Mouse (Mus musculus) forelimb bud, embryonic 11.5 days (tissue): ENCODE results near the gene Ncaph.
A peak's percentile ranks its signal among the peaks of the same experiment; 100 is the strongest.
"Not testable (repeated sequence)": the region's sequence is repeated elsewhere in the genome, so short reads cannot be mapped to it uniquely, and the experiment has no call there.

Experiments
- DNase-seq: peaks from one replicate; pipeline ENCODE4 v3.0.0-alpha.2; 2012; ENCODE audit warnings: low read depth, low spot score

Gene Ncaph

GRCm38 (mm10) chr2:127133621-127134461 lies at the start of gene Ncaph:
Gene Ncaph, minus strand, starts transcription at chr2:127133954.
- DNase-seq, result peak; percentile 90

GRCm38 (mm10) chr2:127182598-127183381 lies 49.0 kb upstream of the Ncaph start:
- peak; percentile 76 for DNase-seq

- peak; percentile 44 for DNase-seq
Measured at GRCm38 (mm10) chr2:127166261-127166660, 32.5 kb upstream of the Ncaph start.

GRCm38 (mm10) chr2:127165675-127166074 lies 31.9 kb upstream of the Ncaph start:
- no peak for DNase-seq

- DNase-seq, result no peak
Measured at GRCm38 (mm10) chr2:127145699-127146098, 11.9 kb upstream of the Ncaph start.

- peak; percentile 51 for DNase-seq
Measured at GRCm38 (mm10) chr2:127143158-127144063, 9.7 kb upstream of the Ncaph start, which contains the start of gene Itpripl1. Gene Itpripl1, minus strand, starts transcription at chr2:127143442.

GRCm38 (mm10) chr2:127142577-127143157 lies 8.9 kb upstream of the Ncaph start:
- no peak for DNase-seq

GRCm38 (mm10) chr2:127142031-127142430 lies 8.3 kb upstream of the Ncaph start:
- no peak for DNase-seq

GRCm38 (mm10) chr2:127140011-127140410 lies 6.3 kb upstream of the Ncaph start:
- no peak for DNase-seq

GRCm38 (mm10) chr2:127139605-127140004 lies 5.9 kb upstream of the Ncaph start:
- DNase-seq, result no peak

GRCm38 (mm10) chr2:127139094-127139493 lies 5.3 kb upstream of the Ncaph start:
- DNase-seq, result no peak

GRCm38 (mm10) chr2:127138449-127138848 lies 4.7 kb upstream of the Ncaph start:
- no peak for DNase-seq

- DNase-seq, result no peak
Measured at GRCm38 (mm10) chr2:127137838-127138420, 4.2 kb upstream of the Ncaph start.

GRCm38 (mm10) chr2:127136979-127137378 lies 3.2 kb upstream of the Ncaph start:
- DNase-seq, result peak; percentile 83

- DNase-seq, result not testable (repeated sequence)
Measured at GRCm38 (mm10) chr2:127135255-127135654, 1.5 kb upstream of the Ncaph start.

GRCm38 (mm10) chr2:127131353-127131752 lies 2.4 kb downstream of the Ncaph start:
- DNase-seq, result no peak

- DNase-seq, result no peak
Measured at GRCm38 (mm10) chr2:127128926-127129325, 4.8 kb downstream of the Ncaph start.

GRCm38 (mm10) chr2:127121591-127122235 lies 12.0 kb downstream of the Ncaph start:
- no peak for DNase-seq

- DNase-seq, result no peak
Measured at GRCm38 (mm10) chr2:127108986-127109385, 24.8 kb downstream of the Ncaph start.

GRCm38 (mm10) chr2:127092000-127092399 lies 41.8 kb downstream of the Ncaph start:
- no peak for DNase-seq
